Mouse (Mus musculus): ENCODE measurements around the gene Triobp.
A peak's percentile ranks its signal among the peaks of the same experiment; 100 is the strongest.

Triobp gene

GRCm38 (mm10) chr15:78971626-78972025 is 24.1 kb downstream of the Triobp start:
- DNase-seq = no peak

GRCm38 (mm10) chr15:78973950-78974349 is 26.4 kb downstream of the Triobp start:
- no peak for DNase-seq

GRCm38 (mm10) chr15:78977676-78978159 is 30.2 kb downstream of the Triobp start:
- DNase-seq = no peak

GRCm38 (mm10) chr15:78978875-78979274 is 31.4 kb downstream of the Triobp start:
- peak; percentile 33 for DNase-seq

- DNase-seq = no peak
Observed at GRCm38 (mm10) chr15:78980084-78980483, 32.6 kb downstream of the Triobp start.

GRCm38 (mm10) chr15:78982658-78983435 is 35.3 kb downstream of the Triobp start:
- DNase-seq = peak; percentile 90

GRCm38 (mm10) chr15:78983436-78984285 is 36.1 kb downstream of the Triobp start:
- peak; percentile 38 for DNase-seq

- DNase-seq = no peak
Observed at GRCm38 (mm10) chr15:78984286-78984778, 36.8 kb downstream of the Triobp start.

- no peak for DNase-seq
Observed at GRCm38 (mm10) chr15:78986536-78987220, 39.2 kb downstream of the Triobp start.

- peak; percentile 59 for DNase-seq
Observed at GRCm38 (mm10) chr15:78988499-78988971, 41.0 kb downstream of the Triobp start.

- DNase-seq = no peak
Observed at GRCm38 (mm10) chr15:78989152-78990092, 41.9 kb downstream of the Triobp start.

- no peak for DNase-seq
Observed at GRCm38 (mm10) chr15:78990093-78990463, 42.6 kb downstream of the Triobp start.

- DNase-seq = no peak
Observed at GRCm38 (mm10) chr15:78990970-78991525, 43.5 kb downstream of the Triobp start.

- DNase-seq = no peak
Observed at GRCm38 (mm10) chr15:78992235-78992634, 44.7 kb downstream of the Triobp start.

GRCm38 (mm10) chr15:78992925-78993324 is 45.4 kb downstream of the Triobp start:
- no peak for DNase-seq

- no peak for DNase-seq
Observed at GRCm38 (mm10) chr15:78995916-78996315, 48.4 kb downstream of the Triobp start.

- no peak for DNase-seq
Observed at GRCm38 (mm10) chr15:78996663-78997062, 49.1 kb downstream of the Triobp start.

GRCm38 (mm10) chr15:78998348-78998747 is 50.8 kb downstream of the Triobp start:
- no peak for DNase-seq

- DNase-seq = no peak
Observed at GRCm38 (mm10) chr15:78999586-78999985, 52.1 kb downstream of the Triobp start.

GRCm38 (mm10) chr15:79000357-79000791 is 52.9 kb downstream of the Triobp start:
- DNase-seq = no peak

GRCm38 (mm10) chr15:79001559-79001958 is 54.0 kb downstream of the Triobp start:
- DNase-seq = no peak
